Mouse (Mus musculus): ENCODE measurements around the gene Cux2. TPM values are rescaled to one million over a fixed set of nuclear protein-coding genes. Genes with fewer than 3 reads are reported as not detected.

Gene Cux2
- polyA plus RNA-seq, 1 experiment from 2014 or later, result 9.9 TPM

- H3K4me2 ChIP-seq, result no peak overlapping the region
- ATAC-seq (replicated peaks; ENCODE audit: low FRiP score), result 0 out of 2 replicates have a peak, but pooled peaks have one; percentile 33
These were observed 38.6 kb downstream of the Cux2 start for GRCm38 (mm10) chr5:122011289-122011688.

GRCm38 (mm10) chr5:122007946-122008441, 41.9 kb downstream of the Cux2 start:
- H3K4me1 ChIP-seq, result 0 out of 2 replicates have a peak, but pooled peaks cover 3% of the 10 kb centered on the region
- no peak overlapping the region for H3K9ac ChIP-seq
- H3K27ac ChIP-seq, result no peak overlapping the region
- H3K27me3 ChIP-seq, result no peaks in the 10 kb centered on the region
- WGBS, result 80% methylated on average over 10 of the region's 10 CpGs
- H3K4me3 ChIP-seq (replicated peaks), result no peak overlapping the region
- ATAC-seq (replicated peaks; ENCODE audit: low FRiP score), result no peak
- H3K4me2 ChIP-seq, result no peak overlapping the region
- peaks cover 6% of the 10 kb centered on the region; the same call in 1 of the 2 replicates for H3K36me3 ChIP-seq
- H3K9me3 ChIP-seq (replicated peaks), result peaks cover 5% of the 10 kb centered on the region; the same call in 1 of the 2 replicates

More at GRCm38 (mm10) chr5:122011289-122011688, 38.6 kb downstream of the Cux2 start:
- peaks cover 5% of the 10 kb centered on the region; the same call in 1 of the 2 replicates for H3K9me3 ChIP-seq (replicated peaks)
- no peak overlapping the region for H3K9ac ChIP-seq
- no peak overlapping the region for H3K4me3 ChIP-seq (replicated peaks)
- H3K36me3 ChIP-seq, result peaks cover 5% of the 10 kb centered on the region; the same call in 1 of the 2 replicates
- peaks cover 6% of the 10 kb centered on the region for H3K4me1 ChIP-seq
- H3K27me3 ChIP-seq, result no peaks in the 10 kb centered on the region
- 34% methylated on average over 9 of the region's 9 CpGs for WGBS
- no peak overlapping the region for H3K27ac ChIP-seq

- H3K4me3 ChIP-seq (replicated peaks), result no peak overlapping the region
- no peak overlapping the region for H3K9ac ChIP-seq
- no peaks in the 10 kb centered on the region for H3K27me3 ChIP-seq
- peaks cover 8% of the 10 kb centered on the region; the same call in 1 of the 2 replicates for H3K4me1 ChIP-seq
- ATAC-seq (replicated peaks; ENCODE audit: low FRiP score), result no peak
- peaks cover 5% of the 10 kb centered on the region; the same call in 1 of the 2 replicates for H3K9me3 ChIP-seq (replicated peaks)
- peaks cover 6% of the 10 kb centered on the region; the same call in 1 of the 2 replicates for H3K36me3 ChIP-seq
- H3K27ac ChIP-seq, result no peak overlapping the region
- WGBS, result 55% methylated on average over 6 of the region's 6 CpGs
- H3K4me2 ChIP-seq, result no peak overlapping the region
These were observed 46.4 kb downstream of the Cux2 start for GRCm38 (mm10) chr5:122003460-122003859.

- Histone ChIP-seq H3K27ac (no peak overlapping the region), H3K9ac (no peak overlapping the region), H3K4me1 (peaks cover 8% of the 10 kb centered on the region; the same call in 1 of the 2 replicates), H3K27me3 (no peaks in the 10 kb centered on the region), H3K4me3 (replicated peaks) (no peak overlapping the region), H3K4me2 (no peak overlapping the region), H3K36me3 (peaks cover 6% of the 10 kb centered on the region; the same call in 1 of the 2 replicates), H3K9me3 (replicated peaks) (peaks cover 5% of the 10 kb centered on the region; the same call in 1 of the 2 replicates)
- no peak for ATAC-seq (replicated peaks; ENCODE audit: low FRiP score)
- WGBS, result 72% methylated on average over 18 of the region's 18 CpGs
These were observed 47.8 kb downstream of the Cux2 start for GRCm38 (mm10) chr5:122002148-122002547.

- no peak for ATAC-seq (replicated peaks; ENCODE audit: low FRiP score)
- Histone ChIP-seq H3K4me3 (replicated peaks) (no peak overlapping the region), H3K27ac (no peak overlapping the region), H3K36me3 (peaks cover 1% of the 10 kb centered on the region; the same call in 1 of the 2 replicates), H3K9me3 (replicated peaks) (peaks cover under 1% of the 10 kb centered on the region; the same call in 1 of the 2 replicates), H3K27me3 (no peaks in the 10 kb centered on the region), H3K4me1 (peaks cover 8% of the 10 kb centered on the region; the same call in 1 of the 2 replicates), H3K4me2 (no peak overlapping the region), H3K9ac (no peak overlapping the region)
- 87% methylated on average over 9 of the region's 9 CpGs for WGBS
These were observed 48.6 kb downstream of the Cux2 start for GRCm38 (mm10) chr5:122001311-122001710.

- Histone ChIP-seq H3K9me3 (replicated peaks) (no peaks in the 10 kb centered on the region), H3K4me3 (replicated peaks) (no peak overlapping the region), H3K27ac (no peak overlapping the region), H3K9ac (no peak overlapping the region), H3K4me1 (peaks cover 8% of the 10 kb centered on the region; the same call in 1 of the 2 replicates), H3K27me3 (no peaks in the 10 kb centered on the region), H3K36me3 (no peaks in the 10 kb centered on the region), H3K4me2 (no peak overlapping the region)
- no peak for ATAC-seq (replicated peaks; ENCODE audit: low FRiP score)
- WGBS, result 85% methylated on average over 16 of the region's 16 CpGs
These were observed 49.5 kb downstream of the Cux2 start for GRCm38 (mm10) chr5:122000381-122000780.

- Histone ChIP-seq H3K9me3 (replicated peaks) (no peaks in the 10 kb centered on the region), H3K36me3 (no peaks in the 10 kb centered on the region), H3K9ac (no peak overlapping the region), H3K4me2 (no peak overlapping the region), H3K27ac (no peak overlapping the region), H3K4me3 (replicated peaks) (no peak overlapping the region), H3K4me1 (peaks cover 8% of the 10 kb centered on the region; the same call in 1 of the 2 replicates), H3K27me3 (no peaks in the 10 kb centered on the region)
- 54% methylated on average over 10 of the region's 10 CpGs for WGBS
- ATAC-seq (replicated peaks; ENCODE audit: low FRiP score), result no peak
These were observed 50.7 kb downstream of the Cux2 start for GRCm38 (mm10) chr5:121998981-121999795.

GRCm38 (mm10) chr5:121998281-121998680, 51.6 kb downstream of the Cux2 start:
- no peak for ATAC-seq (replicated peaks; ENCODE audit: low FRiP score)
- no peak overlapping the region for H3K4me3 ChIP-seq (replicated peaks)
- peaks cover 5% of the 10 kb centered on the region; the same call in 1 of the 2 replicates for H3K4me1 ChIP-seq
- H3K27ac ChIP-seq, result no peak overlapping the region
- H3K36me3 ChIP-seq, result no peaks in the 10 kb centered on the region
- H3K4me2 ChIP-seq, result no peak overlapping the region
- no peaks in the 10 kb centered on the region for H3K27me3 ChIP-seq
- WGBS, result 85% methylated on average over 7 of the region's 7 CpGs
- H3K9ac ChIP-seq, result no peak overlapping the region
- H3K9me3 ChIP-seq (replicated peaks), result no peaks in the 10 kb centered on the region

- no peak overlapping the region for H3K4me2 ChIP-seq
- H3K27me3 ChIP-seq, result no peaks in the 10 kb centered on the region
- WGBS, result 73% methylated on average over 6 of the region's 6 CpGs
- no peaks in the 10 kb centered on the region for H3K36me3 ChIP-seq
- H3K27ac ChIP-seq, result no peak overlapping the region
- H3K4me3 ChIP-seq (replicated peaks), result no peak overlapping the region
- peaks cover 20% of the 10 kb centered on the region for H3K4me1 ChIP-seq
- ATAC-seq (replicated peaks; ENCODE audit: low FRiP score), result no peak
- no peak overlapping the region for H3K9ac ChIP-seq
- H3K9me3 ChIP-seq (replicated peaks), result no peaks in the 10 kb centered on the region
These were observed 53.2 kb downstream of the Cux2 start for GRCm38 (mm10) chr5:121996701-121997100.

- H3K9me3 ChIP-seq (replicated peaks), result no peaks in the 10 kb centered on the region
- no peak overlapping the region for H3K27ac ChIP-seq
- 76% methylated on average over 12 of the region's 12 CpGs for WGBS
- no peak overlapping the region for H3K4me3 ChIP-seq (replicated peaks)
- peaks cover 39% of the 10 kb centered on the region for H3K4me1 ChIP-seq
- H3K9ac ChIP-seq, result no peak overlapping the region
- H3K4me2 ChIP-seq, result no peak overlapping the region
- no peaks in the 10 kb centered on the region for H3K36me3 ChIP-seq
- no peak for ATAC-seq (replicated peaks; ENCODE audit: low FRiP score)
- H3K27me3 ChIP-seq, result no peaks in the 10 kb centered on the region
These were observed 55.1 kb downstream of the Cux2 start for GRCm38 (mm10) chr5:121994808-121995207.

- WGBS, result 14% methylated on average over 6 of the region's 6 CpGs
- Histone ChIP-seq H3K4me1 (peaks cover 52% of the 10 kb centered on the region), H3K9ac (no peak overlapping the region), H3K27me3 (no peaks in the 10 kb centered on the region), H3K27ac (no peak overlapping the region), H3K4me3 (replicated peaks) (no peak overlapping the region), H3K4me2 (no peak overlapping the region), H3K36me3 (no peaks in the 10 kb centered on the region), H3K9me3 (replicated peaks) (no peaks in the 10 kb centered on the region)
- ATAC-seq (replicated peaks; ENCODE audit: low FRiP score), result peak; percentile 58; the same call in 1 of the 2 replicates
These were observed 58.0 kb downstream of the Cux2 start for GRCm38 (mm10) chr5:121991914-121992313.

- no peak for ATAC-seq (replicated peaks; ENCODE audit: low FRiP score)
- H3K4me1 ChIP-seq, result peaks cover 56% of the 10 kb centered on the region
- peak overlapping the region; percentile 35; the same call in 1 of the 2 replicates for H3K27ac ChIP-seq
- no peaks in the 10 kb centered on the region for H3K9me3 ChIP-seq (replicated peaks)
- H3K4me2 ChIP-seq, result no peak overlapping the region
- H3K9ac ChIP-seq, result no peak overlapping the region
- WGBS, result 49% methylated on average over 9 of the region's 9 CpGs
- H3K36me3 ChIP-seq, result no peaks in the 10 kb centered on the region
- no peak overlapping the region for H3K4me3 ChIP-seq (replicated peaks)
- H3K27me3 ChIP-seq, result no peaks in the 10 kb centered on the region
These were observed 64.0 kb downstream of the Cux2 start for GRCm38 (mm10) chr5:121985855-121986254.

All from kidney, embryonic 15.5 days (tissue).